Mouse (Mus musculus) heart, embryonic 16.5 days (tissue): ENCODE data around the gene Arhgap18. TPM values are rescaled to one million over a fixed set of nuclear protein-coding genes. Genes with fewer than 3 reads are reported as not detected.

ENCODE experiments used
- ATAC-seq: fragments of 200-750 bp; cut with Nextera tagmentation; replicated peaks from 2 replicates; pipeline ENCODE4 v1.8.0; 2017; ENCODE audit warnings: moderate number of reproducible peaks; ENCODE audit not compliant: insufficient read depth, low FRiP score; ENCODE audit errors: extremely low read depth
- H3K27ac ChIP-seq: fragments of 300-500 bp; sonication (generic); 2 replicates; pipeline ENCODE4 v1.5.1; 2014; ENCODE audit warnings: mild to moderate bottlenecking, low read length, control low read depth, moderate library complexity
- H3K27me3 ChIP-seq: fragments of 300-500 bp; sonication (generic); 2 replicates; pipeline ENCODE4 v1.6.1; 2014; ENCODE audit warnings: low read length, mixed read lengths; ENCODE audit not compliant: control insufficient read depth, insufficient read depth
- H3K36me3 ChIP-seq: fragments of 300-500 bp; sonication (generic); 2 replicates; pipeline ENCODE4 v1.6.1; 2014; ENCODE audit not compliant: control insufficient read depth, insufficient read depth
- H3K4me1 ChIP-seq: fragments of 300-500 bp; sonication (generic); 2 replicates; pipeline ENCODE4 v1.6.1; 2014; ENCODE audit warnings: low read length, mixed read lengths; ENCODE audit not compliant: control insufficient read depth, insufficient read depth
- H3K4me2 ChIP-seq: fragments of 300-500 bp; sonication (generic); 2 replicates; pipeline ENCODE4 v1.6.1; 2014; ENCODE audit warnings: low read depth, mild to moderate bottlenecking, control low read depth, low read length
- H3K4me3 ChIP-seq: fragments of 300-500 bp; sonication (generic); 2 replicates; pipeline ENCODE4 v1.5.1; 2014; ENCODE audit warnings: mild to moderate bottlenecking, control low read depth, low read length
- H3K9ac ChIP-seq: fragments of 300-500 bp; sonication (generic); 2 replicates; pipeline ENCODE4 v1.6.1; 2014; ENCODE audit warnings: low read length, control low read depth
- H3K9me3 ChIP-seq: fragments of 300-500 bp; sonication (generic); replicated peaks from 2 replicates; pipeline ENCODE4 v1.6.1; 2016; ENCODE audit warnings: low read length; ENCODE audit not compliant: control insufficient read depth
- WGBS: fragments of 180-500 bp; shearing (Covaris S2); extraction: QIAGEN DNeasy Blood & Tissue Kit; methylation state at CpG from one replicate; pipeline ENCODE4 v1.1.7; 2014; 5-methylcytosine and 5-hydroxymethylcytosine counted together
- polyA plus RNA-seq: library from polyadenylated mRNA; unstranded; fragments of >200 nt; fragmentation: Nextera tagmentation; extraction: Ambion mirVana; gene quantifications from 2 replicates; pipeline ENCODE4 v1.2.1, GENCODE M21; 2015

Gene Arhgap18
- polyA plus RNA-seq, 1 experiment from 2014 or later = 39.6 TPM

GRCm38 (mm10) chr10:26832068-26832467, 78.8 kb downstream of the Arhgap18 start:
- no peak overlapping the region for H3K4me3 ChIP-seq
- no peaks in the 10 kb centered on the region for H3K9me3 ChIP-seq
- ATAC-seq = no peak
- no peak overlapping the region for H3K27ac ChIP-seq
- H3K9ac ChIP-seq = no peak overlapping the region
- H3K27me3 ChIP-seq = no peaks in the 10 kb centered on the region
- 92% methylated on average over 3 of the region's 3 CpGs for WGBS
- H3K4me2 ChIP-seq = no peak overlapping the region
- H3K36me3 ChIP-seq = no peaks in the 10 kb centered on the region
- H3K4me1 ChIP-seq = peaks cover 10% of the 10 kb centered on the region

DNA sequence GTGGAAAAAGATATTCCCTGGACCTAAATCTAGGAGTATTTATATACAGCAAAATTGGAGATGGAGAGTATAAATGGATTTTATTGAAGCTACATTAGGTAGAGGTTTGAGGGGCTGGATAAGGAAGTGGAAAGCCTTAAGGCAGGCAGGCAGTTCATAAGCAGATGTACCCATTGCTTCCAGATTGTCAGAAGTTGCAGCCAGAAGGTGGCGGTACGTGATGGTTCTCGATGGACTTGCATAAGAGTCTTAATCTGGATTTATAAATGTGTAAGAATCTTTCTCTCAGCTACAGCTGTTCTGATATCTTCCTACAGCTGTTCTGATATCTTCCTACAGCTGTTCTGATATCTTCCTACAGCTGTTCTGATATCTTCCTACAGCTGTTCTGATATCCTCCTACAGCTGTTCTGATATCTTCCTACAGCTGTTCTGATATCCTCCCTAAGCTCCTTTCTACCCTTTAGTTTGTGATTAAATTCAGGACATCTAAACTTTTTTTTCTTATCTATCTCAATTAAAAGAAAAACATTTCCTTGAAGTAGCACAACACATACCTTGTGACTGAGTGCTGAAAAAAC, 79.5 kb downstream of the Arhgap18 start:
- ATAC-seq = no peak
- 91% methylated on average over 3 of the region's 3 CpGs for WGBS

DNA sequence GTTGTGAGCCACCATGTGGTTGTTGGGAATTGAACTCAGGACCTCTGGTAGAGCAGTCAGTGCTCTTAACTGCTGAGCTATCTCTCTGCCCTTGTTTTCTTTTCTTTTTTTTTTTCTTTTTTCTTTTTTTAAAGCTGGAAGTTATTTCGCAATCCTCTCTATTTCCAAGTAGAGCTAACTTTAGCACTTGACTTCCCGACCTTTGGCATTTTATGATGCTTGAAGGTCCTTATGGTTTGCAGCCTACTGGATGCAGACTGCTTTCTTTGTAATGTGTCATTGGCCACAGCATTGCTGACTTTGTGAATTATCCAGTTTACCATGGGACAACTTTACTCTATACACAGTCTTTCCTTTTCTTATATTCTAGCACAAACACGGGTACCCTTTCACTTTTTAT, 80.2 kb downstream of the Arhgap18 start:
- Histone ChIP-seq H3K27ac (no peak overlapping the region), H3K4me2 (no peak overlapping the region), H3K27me3 (no peaks in the 10 kb centered on the region), H3K4me3 (no peak overlapping the region), H3K9me3 (no peaks in the 10 kb centered on the region), H3K36me3 (no peaks in the 10 kb centered on the region), H3K9ac (no peak overlapping the region), H3K4me1 (peaks cover 6% of the 10 kb centered on the region)
- 70% methylated on average over 3 of the region's 3 CpGs for WGBS
- no peak for ATAC-seq

More for the DNA sequence above, 79.5 kb downstream of the Arhgap18 start:
- Histone ChIP-seq H3K27me3 (no peaks in the 10 kb centered on the region), H3K4me2 (no peak overlapping the region), H3K4me1 (peaks cover 10% of the 10 kb centered on the region), H3K4me3 (no peak overlapping the region), H3K27ac (no peak overlapping the region), H3K36me3 (no peaks in the 10 kb centered on the region), H3K9ac (no peak overlapping the region), H3K9me3 (no peaks in the 10 kb centered on the region)

GRCm38 (mm10) chr10:26849311-26849710, 96.1 kb downstream of the Arhgap18 start:
- no peak overlapping the region for H3K4me3 ChIP-seq
- H3K4me2 ChIP-seq = no peak overlapping the region
- H3K27ac ChIP-seq = no peak overlapping the region
- no peaks in the 10 kb centered on the region for H3K27me3 ChIP-seq
- 71% methylated on average over 4 of the region's 4 CpGs for WGBS
- ATAC-seq = no peak
- no peak overlapping the region for H3K9ac ChIP-seq
- no peaks in the 10 kb centered on the region for H3K9me3 ChIP-seq
- H3K36me3 ChIP-seq = peaks cover 9% of the 10 kb centered on the region
- no peaks in the 10 kb centered on the region for H3K4me1 ChIP-seq

- no peak for ATAC-seq
- H3K4me1 ChIP-seq = no peaks in the 10 kb centered on the region
These were observed 96.6 kb downstream of the Arhgap18 start for GRCm38 (mm10) chr10:26849854-26850253.

GRCm38 (mm10) chr10:26854556-26855100, 101.4 kb downstream of the Arhgap18 start:
- Histone ChIP-seq H3K27ac (no peak overlapping the region), H3K4me1 (peaks cover 4% of the 10 kb centered on the region; the same call in 1 of the 2 replicates), H3K4me2 (no peak overlapping the region), H3K4me3 (no peak overlapping the region), H3K9me3 (no peaks in the 10 kb centered on the region), H3K27me3 (no peaks in the 10 kb centered on the region), H3K9ac (no peak overlapping the region), H3K36me3 (peaks cover 9% of the 10 kb centered on the region; the same call in 1 of the 2 replicates)
- ATAC-seq = no peak
- whole genome bisulfite sequencing = 84% methylated on average over 5 of the region's 5 CpGs

More at GRCm38 (mm10) chr10:26849854-26850253, 96.6 kb downstream of the Arhgap18 start:
- 53% methylated on average over 6 of the region's 6 CpGs for WGBS
- Histone ChIP-seq H3K4me2 (no peak overlapping the region), H3K36me3 (peaks cover 9% of the 10 kb centered on the region), H3K27me3 (no peaks in the 10 kb centered on the region), H3K9ac (no peak overlapping the region), H3K9me3 (no peaks in the 10 kb centered on the region), H3K4me3 (no peak overlapping the region), H3K27ac (no peak overlapping the region)

GRCm38 (mm10) chr10:26855851-26856535, 102.8 kb downstream of the Arhgap18 start:
- Histone ChIP-seq H3K4me2 (no peak overlapping the region), H3K36me3 (peaks cover 9% of the 10 kb centered on the region; the same call in 1 of the 2 replicates), H3K27ac (no peak overlapping the region), H3K4me3 (no peak overlapping the region), H3K9me3 (no peaks in the 10 kb centered on the region), H3K9ac (no peak overlapping the region), H3K4me1 (peaks cover 4% of the 10 kb centered on the region; the same call in 1 of the 2 replicates), H3K27me3 (no peaks in the 10 kb centered on the region)
- no peak for ATAC-seq
- WGBS = 70% methylated on average over 8 of the region's 8 CpGs

GRCm38 (mm10) chr10:26857583-26857982, 104.4 kb downstream of the Arhgap18 start:
- peaks cover 4% of the 10 kb centered on the region; the same call in 1 of the 2 replicates for H3K4me1 ChIP-seq
- no peak overlapping the region for H3K9ac ChIP-seq
- H3K9me3 ChIP-seq = no peaks in the 10 kb centered on the region
- H3K27ac ChIP-seq = no peak overlapping the region
- no peak for ATAC-seq
- H3K4me3 ChIP-seq = no peak overlapping the region
- no peak overlapping the region for H3K4me2 ChIP-seq
- peaks cover 16% of the 10 kb centered on the region for H3K36me3 ChIP-seq
- H3K27me3 ChIP-seq = no peaks in the 10 kb centered on the region
- 90% methylated on average over 4 of the region's 4 CpGs for WGBS

DNA sequence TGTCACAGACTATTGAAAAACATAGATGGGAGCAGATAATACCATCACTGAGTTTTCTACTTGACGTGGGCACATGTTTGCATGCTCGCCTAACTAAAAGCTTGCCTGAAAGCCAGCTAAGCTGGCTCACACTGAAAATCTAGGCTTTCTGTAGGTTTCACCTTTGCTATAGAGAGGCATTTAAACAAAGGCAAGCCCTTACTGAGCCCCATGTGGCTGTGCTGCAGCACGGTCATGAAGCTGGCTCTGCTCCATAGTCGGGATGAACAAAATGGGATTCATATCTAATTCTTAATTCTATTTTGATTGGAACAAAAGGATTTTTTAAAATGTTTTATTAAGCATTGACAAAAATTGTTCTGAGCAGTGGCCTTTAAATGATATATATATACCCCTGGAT, 105.3 kb downstream of the Arhgap18 start:
- H3K27me3 ChIP-seq = no peaks in the 10 kb centered on the region
- H3K4me3 ChIP-seq = no peak overlapping the region
- peaks cover 14% of the 10 kb centered on the region for H3K36me3 ChIP-seq
- no peak overlapping the region for H3K9ac ChIP-seq
- 87% methylated on average over 4 of the region's 4 CpGs for WGBS
- H3K4me1 ChIP-seq = peaks cover 4% of the 10 kb centered on the region; the same call in 1 of the 2 replicates
- no peak overlapping the region for H3K27ac ChIP-seq
- no peak overlapping the region for H3K4me2 ChIP-seq
- no peaks in the 10 kb centered on the region for H3K9me3 ChIP-seq
- no peak for ATAC-seq
